Mouse (Mus musculus) Patski (cell line): ENCODE measurements around the gene Gls. TPM values are rescaled to one million over a fixed set of nuclear protein-coding genes. Genes with fewer than 3 reads are reported as not detected.

Source experiments
- ATAC-seq: fragments of 100-300 bp; one replicate; pipeline ENCODE4 v1.8.0; 2021
- CTCF ChIA-PET: fragments of 350-600 bp; sonication (Branson Sonifier 250); formaldehyde crosslinking; loops from one replicate; lab custom pipeline; 2022; ENCODE audit warnings: inconsistent platforms; lab: Charles Lee
- POLR2A ChIA-PET: fragments of 350-600 bp; sonication (Branson Sonifier 250); formaldehyde crosslinking; loops from one replicate; lab custom pipeline; 2022; ENCODE audit warnings: antibody characterized with exemption, inconsistent platforms; lab: Charles Lee
- DNase-seq: peaks from one replicate; pipeline ENCODE4 v3.0.0-alpha.2; 2011; ENCODE audit warnings: low read depth, low spot score
- H3K27me3 ChIP-seq: fragments of 371-371 bp; one replicate; pipeline ENCODE4 v1.5.1; 2021
- CTCF ChIP-seq: fragments of 100-300 bp; IDR thresholded peaks from one replicate; pipeline ENCODE4 v1.5.1; 2021
- in situ Hi-C: fragments of 300-500 bp; cut with MboI; formaldehyde crosslinking; loops from 3 replicates; pipeline ENCODE4 v1.11.1; 2018; ENCODE audit warnings: low pct_unique_long_range_greater_than_20kb, mixed read lengths
- polyA plus RNA-seq: library from polyadenylated mRNA; unstranded; gene quantifications from one replicate; pipeline ENCODE4 v1.2.3, GENCODE M21; 2021

Gls gene
- polyA plus RNA-seq: 174 TPM

GRCm38 (mm10) chr1:52233143-52233713, at the start of gene Gls:
Gls (minus strand) TSS chr1:52233232.
- DNase-seq (peak; percentile 86), ATAC-seq (peak; percentile 99)
- ChIA-PET CTCF (interaction anchor here (1.0 to 1.1 kb wide), 3 partner anchors 13 to 61 kb away, joined by 3 to 4 read pairs (median 4); no protein-coding TSS in a partner anchor), POLR2A (interaction anchor here (0.9 to 1.8 kb wide), 9 partner anchors 10 to 79 kb away, joined by 3 to 5 read pairs (median 4); no protein-coding TSS in a partner anchor)
- in situ Hi-C loops: no loop called here
- no peaks in the 10 kb centered on the region for H3K27me3 ChIP-seq
- no peak for TF ChIP-seq CTCF

GRCm38 (mm10) chr1:52279831-52280595, 47.0 kb upstream of the Gls start:
- no peaks in the 10 kb centered on the region for H3K27me3 ChIP-seq
- POLR2A ChIA-PET: no interaction called here
- DNase-seq: no peak
- no peak for TF ChIP-seq CTCF
- ATAC-seq: no peak
- CTCF ChIA-PET: interaction anchor here (0.9 to 1.3 kb wide), 3 partner anchors 12 to 48 kb away, joined by 3 to 4 read pairs (median 3); no protein-coding TSS in a partner anchor
- in situ Hi-C loops: no loop called here

- ChIA-PET POLR2A (no interaction called here), CTCF (interaction anchor here (0.9 to 1.0 kb wide), 2 partner anchors 17 to 48 kb away, joined by 3 read pairs; no protein-coding TSS in a partner anchor)
- no peak for ATAC-seq
- in situ Hi-C loops: no loop called here
- TF ChIP-seq CTCF: no peak
- no peak for DNase-seq
- H3K27me3 ChIP-seq: no peaks in the 10 kb centered on the region
Measured at GRCm38 (mm10) chr1:52279331-52279730, 46.3 kb upstream of the Gls start.

GRCm38 (mm10) chr1:52278073-52278472, 45.0 kb upstream of the Gls start:
- in situ Hi-C loops: no loop called here
- ChIA-PET POLR2A (interaction anchor here (1.4 kb wide), 1 partner anchor 45 kb away, joined by 4 read pairs; the partner anchor contains the start of gene Gls), CTCF (interaction anchor here (1.3 kb wide), 1 partner anchor 14 kb away, joined by 3 read pairs; no protein-coding TSS in a partner anchor)
- ATAC-seq (peak; percentile 93), DNase-seq (peak; percentile 89)
- no peaks in the 10 kb centered on the region for H3K27me3 ChIP-seq
- no peak for TF ChIP-seq CTCF

- ChIA-PET CTCF (no interaction called here), POLR2A (no interaction called here)
- DNase-seq (no peak), ATAC-seq (no peak)
- H3K27me3 ChIP-seq: no peaks in the 10 kb centered on the region
- in situ Hi-C loops: no loop called here
- TF ChIP-seq CTCF: no peak
Measured at GRCm38 (mm10) chr1:52274210-52274609, 41.2 kb upstream of the Gls start.

GRCm38 (mm10) chr1:52272018-52272678, 39.1 kb upstream of the Gls start:
- H3K27me3 ChIP-seq: no peaks in the 10 kb centered on the region
- POLR2A ChIA-PET: no interaction called here
- ATAC-seq (no peak), DNase-seq (no peak)
- in situ Hi-C loops: no loop called here
- CTCF ChIA-PET: interaction anchor here (1.4 kb wide), 1 partner anchor 16 kb away, joined by 4 read pairs; no protein-coding TSS in a partner anchor
- no peak for TF ChIP-seq CTCF

GRCm38 (mm10) chr1:52270354-52270753, 37.3 kb upstream of the Gls start:
- no peaks in the 10 kb centered on the region for H3K27me3 ChIP-seq
- in situ Hi-C loops: no loop called here
- ChIA-PET CTCF (interaction anchor here (1.0 to 1.6 kb wide), 3 partner anchors 14 to 124 kb away, joined by 3 to 4 read pairs (median 4); no protein-coding TSS in a partner anchor), POLR2A (interaction anchor here (1.6 kb wide), 1 partner anchor 38 kb away, joined by 3 read pairs; the partner anchor contains the start of gene Gls)
- ATAC-seq (peak; percentile 97), DNase-seq (peak; percentile 83)
- no peak for TF ChIP-seq CTCF

GRCm38 (mm10) chr1:52269596-52269995, 36.6 kb upstream of the Gls start:
- CTCF ChIA-PET: interaction anchor here (1.0 to 1.6 kb wide), 2 partner anchors 16 to 34 kb away, joined by 3 to 4 read pairs; no protein-coding TSS in a partner anchor
- no peak for TF ChIP-seq CTCF

GRCm38 (mm10) chr1:52268006-52268405, 35.0 kb upstream of the Gls start:
- DNase-seq (no peak), ATAC-seq (no peak)
- POLR2A ChIA-PET: interaction anchor here (0.7 kb wide), 2 partner anchors 9 to 104 kb away, joined by 4 to 5 read pairs; no protein-coding TSS in a partner anchor
- in situ Hi-C loops: no loop called here
- TF ChIP-seq CTCF: no peak
- CTCF ChIA-PET: interaction anchor here (0.8 to 1.0 kb wide), 2 partner anchors 8 to 121 kb away, joined by 3 to 4 read pairs; no protein-coding TSS in a partner anchor
- no peaks in the 10 kb centered on the region for H3K27me3 ChIP-seq

More at GRCm38 (mm10) chr1:52269596-52269995, 36.6 kb upstream of the Gls start:
- in situ Hi-C loops: no loop called here
- ATAC-seq: no peak
- POLR2A ChIA-PET: interaction anchor here (1.6 kb wide), 1 partner anchor 37 kb away, joined by 3 read pairs; the partner anchor contains the start of gene Gls
- H3K27me3 ChIP-seq: no peaks in the 10 kb centered on the region
- no peak for DNase-seq

GRCm38 (mm10) chr1:52267606-52268005, 34.6 kb upstream of the Gls start:
- DNase-seq: no peak
- TF ChIP-seq CTCF: peak; percentile 65
- CTCF ChIA-PET: interaction anchor here (1.0 kb wide), 1 partner anchor 8 kb away, joined by 4 read pairs; no protein-coding TSS in a partner anchor
- no peaks in the 10 kb centered on the region for H3K27me3 ChIP-seq
- ATAC-seq: no peak
- in situ Hi-C loops: no loop called here
- POLR2A ChIA-PET: interaction anchor here (0.7 kb wide), 2 partner anchors 9 to 103 kb away, joined by 4 to 5 read pairs; no protein-coding TSS in a partner anchor
